Mouse (Mus musculus) layer of hippocampus, adult 9-11 months (tissue): ENCODE data around the gene Gnaq.

Source experiments
- DNase-seq: peaks from one replicate; pipeline ENCODE4 v3.0.0; 2022

Gene Gnaq

GRCm38 (mm10) chr19:16325911-16326310 lies 193.3 kb downstream of the Gnaq start:
- DNase-seq: no peak

DNA sequence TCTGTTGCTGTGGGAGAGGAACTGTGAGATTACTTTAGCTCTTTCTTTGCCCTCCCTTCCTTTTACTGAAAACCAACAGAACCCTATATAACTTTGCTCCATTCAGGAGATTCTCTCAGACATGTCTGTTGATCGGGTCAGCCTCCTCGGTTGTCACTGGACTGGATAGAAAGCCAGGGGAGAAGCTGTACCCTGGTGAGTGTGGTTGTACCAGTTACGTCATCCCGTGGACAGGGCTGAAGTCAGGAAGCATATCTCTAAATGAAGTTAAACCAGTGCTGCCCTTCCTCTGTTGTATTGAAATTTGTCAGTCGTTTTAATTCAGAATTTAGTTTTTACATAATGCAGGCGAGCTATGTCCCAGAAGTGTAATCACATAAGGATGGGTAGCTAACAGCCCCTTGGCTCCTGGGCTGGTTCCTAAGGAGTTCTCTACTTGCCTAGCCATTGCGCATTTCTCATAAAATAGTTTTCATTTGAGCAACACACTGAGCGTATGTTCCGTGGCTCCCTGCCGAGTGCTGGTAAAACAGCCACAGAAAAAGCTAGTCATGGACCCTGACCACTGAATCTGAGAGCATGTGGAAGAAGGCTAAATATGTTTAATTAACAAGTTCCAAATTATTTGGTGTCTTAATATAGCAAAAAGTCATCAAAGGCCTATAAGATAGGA lies 194.9 kb downstream of the Gnaq start:
- peak; percentile 29 for DNase-seq

GRCm38 (mm10) chr19:16328074-16328850 lies 195.6 kb downstream of the Gnaq start:
- DNase-seq: peak; percentile 49

- DNase-seq: no peak
Observed at GRCm38 (mm10) chr19:16329056-16329455, 196.4 kb downstream of the Gnaq start.

DNA sequence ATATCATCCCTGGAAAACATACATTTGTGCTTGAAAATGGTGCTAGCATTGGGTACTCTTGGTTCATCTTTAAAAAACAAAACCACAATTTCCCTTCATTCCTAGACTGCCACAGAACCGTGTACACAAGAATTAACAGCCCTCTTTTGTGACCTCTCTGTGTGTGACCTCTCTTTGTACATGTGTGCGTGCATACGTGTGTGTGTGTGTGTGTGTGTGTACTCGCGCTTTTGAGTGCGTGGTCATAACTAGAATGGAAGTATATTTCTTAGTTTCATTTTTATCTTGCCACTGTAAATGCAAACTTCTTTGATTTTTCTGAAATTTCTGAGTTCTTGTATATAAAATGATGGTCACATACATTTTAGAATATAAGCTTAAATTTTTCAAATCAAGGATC lies 197.0 kb downstream of the Gnaq start:
- DNase-seq: no peak

GRCm38 (mm10) chr19:16330161-16330560 lies 197.5 kb downstream of the Gnaq start:
- no peak for DNase-seq

GRCm38 (mm10) chr19:16331047-16331446 lies 198.4 kb downstream of the Gnaq start:
- no peak for DNase-seq

DNA sequence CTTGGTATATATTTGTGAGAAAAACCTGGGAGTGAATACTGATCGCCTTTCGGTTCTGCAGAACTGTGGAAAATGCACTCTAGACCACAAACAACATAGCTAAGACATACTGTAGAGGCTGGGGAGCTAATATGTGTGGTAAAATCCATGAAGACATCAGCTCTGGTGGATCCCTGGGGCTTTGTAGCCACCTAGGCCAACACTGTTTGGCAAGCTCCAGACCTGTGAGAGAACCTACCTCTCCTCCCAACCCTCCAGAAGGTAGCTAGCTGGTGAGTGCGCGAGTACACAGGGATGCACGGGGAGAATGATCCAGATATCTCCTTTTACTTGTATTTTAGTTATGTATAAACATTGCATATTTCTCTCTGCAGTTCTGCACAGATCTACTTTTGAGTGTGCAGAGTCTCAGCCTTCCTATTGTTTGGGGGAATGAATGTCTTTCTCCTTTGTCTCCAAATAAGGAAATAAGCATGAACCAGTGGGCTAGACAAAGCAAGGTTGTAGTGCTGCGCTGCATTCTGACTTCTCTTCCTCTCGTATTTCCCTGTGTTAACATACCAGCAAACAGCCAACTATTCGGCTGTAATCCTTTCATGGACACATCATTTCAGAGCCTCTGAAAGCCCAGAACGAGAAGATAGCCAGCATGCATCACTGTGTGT lies 205.4 kb downstream of the Gnaq start:
- no peak for DNase-seq

GRCm38 (mm10) chr19:16339954-16340586 lies 207.4 kb downstream of the Gnaq start:
- no peak for DNase-seq

GRCm38 (mm10) chr19:16342702-16343101 lies 210.1 kb downstream of the Gnaq start:
- DNase-seq: no peak

GRCm38 (mm10) chr19:16345516-16345915 lies 212.9 kb downstream of the Gnaq start:
- DNase-seq: peak; percentile 68

DNA sequence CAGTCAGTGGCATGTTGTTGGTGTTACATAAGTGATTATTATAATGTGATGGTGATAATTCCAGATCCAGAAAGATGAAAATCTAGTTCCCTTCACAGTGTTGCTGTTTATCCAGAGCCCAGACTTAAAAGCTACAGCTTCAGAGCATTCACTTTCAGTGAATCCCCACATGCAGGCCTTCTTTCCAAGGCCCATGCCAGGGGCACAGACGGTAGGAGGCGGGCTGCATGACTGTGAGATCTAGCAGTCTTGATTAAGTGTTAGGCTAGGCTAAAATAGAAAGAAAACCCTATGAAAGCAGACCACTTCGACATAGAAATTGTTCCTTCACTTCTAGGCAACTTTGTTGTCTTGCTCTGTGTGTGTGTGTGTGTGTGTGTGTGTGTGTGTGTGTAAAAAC lies 214.4 kb downstream of the Gnaq start:
- DNase-seq: peak; percentile 83

- DNase-seq: no peak
Observed at GRCm38 (mm10) chr19:16353701-16354136, 221.1 kb downstream of the Gnaq start.

DNA sequence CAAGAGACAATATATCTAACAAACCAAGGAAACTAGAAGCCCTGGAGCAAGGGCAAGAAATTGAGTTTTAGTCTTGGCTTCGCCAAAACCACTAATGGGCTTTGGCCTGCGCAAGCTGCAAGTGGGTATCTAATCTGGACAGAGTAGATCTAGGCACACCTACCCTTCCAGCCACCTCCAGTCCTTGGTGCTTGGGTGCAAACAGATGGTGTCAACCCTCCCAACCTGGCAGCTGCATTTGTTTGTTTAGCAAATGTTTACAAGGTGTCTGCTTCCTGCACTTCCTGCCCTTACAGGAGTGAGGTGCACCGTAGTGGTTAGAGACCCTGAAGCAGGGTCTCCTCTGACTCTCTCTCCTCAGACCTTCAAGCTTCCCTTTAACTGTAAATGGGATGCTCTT lies 225.5 kb downstream of the Gnaq start:
- no peak for DNase-seq

DNA sequence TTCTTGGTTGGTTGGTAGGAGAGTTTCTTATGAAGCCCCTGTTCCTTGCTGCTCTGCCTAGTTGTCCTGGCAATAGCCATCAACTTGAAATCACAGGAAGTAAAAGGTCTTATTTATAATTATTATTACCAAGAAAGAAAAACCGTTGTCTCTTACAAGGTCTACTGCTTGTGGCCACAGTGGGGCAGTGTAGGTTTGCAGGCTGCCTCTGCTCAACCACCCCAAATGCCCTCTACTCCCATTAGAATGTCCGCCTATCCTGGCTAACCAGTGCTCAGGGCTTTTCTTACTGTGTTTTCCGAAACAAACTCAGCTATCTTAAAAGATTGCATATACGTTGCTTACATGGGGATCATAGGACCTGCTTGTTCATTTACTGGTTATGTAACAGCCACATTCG lies 226.3 kb downstream of the Gnaq start:
- no peak for DNase-seq

DNA sequence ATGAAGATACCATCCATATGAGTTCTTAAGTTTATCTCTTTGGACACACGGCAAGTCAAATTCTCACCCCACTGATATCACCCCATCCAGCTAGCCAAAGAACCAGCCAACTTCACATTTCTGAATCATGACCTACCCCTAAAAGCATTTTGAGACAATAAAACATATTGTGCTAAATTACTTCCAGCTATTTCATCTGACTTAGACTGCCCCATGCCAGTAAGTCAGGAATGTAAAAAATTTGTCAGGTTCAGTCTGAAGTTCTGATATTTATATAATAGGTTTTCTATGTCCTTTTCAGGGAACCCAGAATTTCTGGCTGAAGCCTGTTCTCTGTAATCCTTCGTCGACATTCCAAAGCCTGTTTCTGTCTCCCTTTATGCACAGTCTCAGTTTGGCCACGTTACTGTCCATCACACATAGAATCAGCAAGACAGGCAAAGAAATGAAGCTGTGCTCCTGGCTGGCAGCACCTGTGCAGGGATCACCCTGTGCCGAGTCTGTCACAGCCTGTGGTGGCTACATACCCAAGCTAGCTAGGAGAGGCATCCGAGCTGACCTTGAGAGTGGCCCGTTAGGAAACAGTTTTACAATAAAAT lies 233.9 kb downstream of the Gnaq start:
- no peak for DNase-seq

GRCm38 (mm10) chr19:16367218-16367617 lies 234.6 kb downstream of the Gnaq start:
- DNase-seq: peak; percentile 28

DNA sequence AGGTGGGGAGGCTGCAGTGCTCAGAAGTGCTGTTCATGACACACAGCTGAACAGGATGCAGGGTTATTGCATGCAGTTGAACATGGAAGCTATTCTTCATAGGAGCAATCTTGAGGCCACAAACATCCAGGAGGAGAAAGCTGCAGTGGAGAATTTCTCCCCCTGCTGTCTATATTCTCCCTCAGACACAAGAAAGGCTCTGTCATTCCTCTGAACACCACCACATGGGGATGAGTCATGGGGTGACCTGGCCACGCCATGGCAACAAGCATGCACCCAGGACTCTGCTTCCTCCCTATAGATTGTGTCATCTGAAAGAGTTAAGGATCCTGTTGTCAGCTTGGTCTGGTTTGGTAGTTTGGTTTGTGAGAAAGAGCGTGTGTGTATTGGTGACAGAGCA lies 239.0 kb downstream of the Gnaq start:
- DNase-seq: no peak

- DNase-seq: peak; percentile 86
Observed at GRCm38 (mm10) chr19:16372752-16373486, 240.3 kb downstream of the Gnaq start.

- no peak for DNase-seq
Observed at GRCm38 (mm10) chr19:16375881-16376280, 243.2 kb downstream of the Gnaq start.

- DNase-seq: no peak
Observed at GRCm38 (mm10) chr19:16378565-16378964, 245.9 kb downstream of the Gnaq start.

GRCm38 (mm10) chr19:16379687-16380086 lies 247.1 kb downstream of the Gnaq start:
- no peak for DNase-seq
